Mouse (Mus musculus): ENCODE measurements around the gene Znrf4. TPM values are rescaled to one million over a fixed set of nuclear protein-coding genes. Genes with fewer than 3 reads are reported as not detected.
A peak's percentile ranks its signal among the peaks of the same experiment; 100 is the strongest.

Gene Znrf4
- polyA plus RNA-seq (2015; fragmentation: Nextera tagmentation; extraction: Ambion mirVana): 0.17 TPM in 1 of 2 replicates, not detected in the other

DNA sequence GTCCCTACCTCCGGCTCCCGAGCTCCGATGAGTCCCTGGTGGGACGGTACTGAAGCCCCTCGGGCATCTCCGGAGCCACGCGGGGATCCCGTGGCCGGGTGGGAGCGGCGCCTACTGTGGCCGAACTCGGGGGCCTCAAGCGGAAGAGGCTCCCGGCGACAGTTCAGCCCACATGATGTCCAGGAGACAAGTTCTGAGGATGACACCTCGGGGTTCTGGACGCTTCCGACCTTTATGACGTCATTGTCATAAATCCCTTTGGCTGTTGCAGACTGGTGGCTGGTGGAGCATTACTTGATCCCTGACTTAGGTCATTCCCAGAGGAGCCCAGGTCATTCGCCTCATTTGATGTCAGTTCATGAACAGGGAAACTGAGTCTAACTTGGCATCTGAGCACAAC is at the start of gene Znrf4:
TSS of gene Znrf4 (minus strand) at position 122 of the 400 bp plus-strand sequence.
- Histone ChIP-seq H3K9ac (replicated peaks) (peak within 1 kb of the TSS; percentile 46), H3K4me1 (replicated peaks) (peaks cover 50% of the 10 kb centered on the region)

GRCm38 (mm10) chr17:56561866-56562265 is 49.6 kb upstream of the Znrf4 start:
- ATAC-seq: no peak
- Histone ChIP-seq H3K4me1 (replicated peaks) (no peaks in the 10 kb centered on the region), H3K4me3 (replicated peaks) (no peak overlapping the region), H3K9ac (replicated peaks) (no peak overlapping the region), H3K4me2 (replicated peaks) (no peak overlapping the region), H3K9me3 (no peaks in the 10 kb centered on the region), H3K27ac (no peak overlapping the region), H3K36me3 (peaks cover 60% of the 10 kb centered on the region), H3K27me3 (no peaks in the 10 kb centered on the region)
- WGBS: 97% methylated on average over 2 of the region's 2 CpGs

More for the DNA sequence above, at the start of gene Znrf4:
- no peak for ATAC-seq
- H3K27me3 ChIP-seq: peaks cover 46% of the 10 kb centered on the region
- no peaks in the 10 kb centered on the region for H3K36me3 ChIP-seq
- peak within 1 kb of the TSS; percentile 32 for H3K4me3 ChIP-seq (replicated peaks)
- no peaks in the 10 kb centered on the region; the same call in 1 of the 2 replicates for H3K9me3 ChIP-seq
- peak within 1 kb of the TSS; percentile 45 for H3K4me2 ChIP-seq (replicated peaks)
- no peak within 1 kb of the TSS for H3K27ac ChIP-seq
- WGBS: 66% methylated on average over 22 of the region's 22 CpGs

DNA sequence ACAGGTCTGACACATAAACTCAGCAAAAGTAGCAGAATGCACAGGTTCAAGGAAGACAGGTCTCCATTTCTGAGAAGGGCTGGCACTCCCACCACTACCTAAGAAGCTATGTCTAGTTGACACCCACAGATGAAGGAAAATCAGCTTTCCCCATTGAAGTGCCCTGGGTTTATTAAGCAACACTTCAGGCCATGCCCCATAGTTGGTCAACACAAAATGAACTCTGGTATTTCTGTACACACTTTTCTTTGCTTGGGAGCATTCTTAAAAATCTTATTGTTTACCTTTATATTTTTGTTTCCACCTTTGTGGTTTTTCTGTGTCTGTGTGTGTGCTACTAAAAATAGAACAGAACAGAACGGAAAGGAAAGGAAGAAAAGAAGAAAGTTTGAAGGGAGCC is 47.9 kb upstream of the Znrf4 start:
- no peak for ATAC-seq
- H3K9ac ChIP-seq (replicated peaks): no peak overlapping the region
- no peak overlapping the region for H3K4me3 ChIP-seq (replicated peaks)
- no peaks in the 10 kb centered on the region for H3K4me1 ChIP-seq (replicated peaks)
- H3K9me3 ChIP-seq: no peaks in the 10 kb centered on the region
- 95% methylated on average over 1 of the region's 1 CpGs for WGBS
- no peak overlapping the region for H3K4me2 ChIP-seq (replicated peaks)
- no peak overlapping the region for H3K27ac ChIP-seq
- H3K27me3 ChIP-seq: no peaks in the 10 kb centered on the region
- peaks cover 43% of the 10 kb centered on the region for H3K36me3 ChIP-seq

DNA sequence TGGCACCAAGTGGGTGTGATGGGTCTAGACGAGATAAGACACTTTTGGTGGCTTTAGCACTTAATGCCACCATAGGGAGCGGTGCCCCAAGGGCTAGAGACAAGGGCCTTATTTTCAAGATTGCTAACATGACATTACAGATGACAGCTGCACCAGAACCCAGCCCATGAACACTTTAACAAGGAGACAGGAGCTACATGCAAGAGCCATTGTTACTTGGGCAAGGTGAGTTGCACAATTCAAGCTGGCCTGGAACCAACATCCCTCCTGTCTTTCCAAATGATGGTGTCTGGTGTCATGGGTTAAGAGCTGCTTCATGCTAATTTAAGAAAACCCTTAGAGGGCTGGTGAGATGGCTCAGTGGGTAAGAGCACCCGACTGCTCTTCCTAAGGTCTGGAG is 47.2 kb upstream of the Znrf4 start:
- H3K27ac ChIP-seq: 0 out of 2 replicates have a peak overlapping the region, but pooled peaks have one; percentile 6

GRCm38 (mm10) chr17:56558448-56558847 is 46.2 kb upstream of the Znrf4 start:
- Histone ChIP-seq H3K27ac (no peak overlapping the region), H3K9me3 (no peaks in the 10 kb centered on the region), H3K36me3 (peaks cover 26% of the 10 kb centered on the region), H3K4me3 (replicated peaks) (no peak overlapping the region), H3K9ac (replicated peaks) (no peak overlapping the region), H3K4me2 (replicated peaks) (no peak overlapping the region), H3K27me3 (no peaks in the 10 kb centered on the region), H3K4me1 (replicated peaks) (no peaks in the 10 kb centered on the region)
- WGBS: 18% methylated on average over 3 of the region's 3 CpGs
- ATAC-seq: peak; percentile 57

More for the DNA sequence above, 47.2 kb upstream of the Znrf4 start:
- no peak for ATAC-seq
- Histone ChIP-seq H3K4me2 (replicated peaks) (no peak overlapping the region), H3K27me3 (no peaks in the 10 kb centered on the region), H3K9ac (replicated peaks) (no peak overlapping the region), H3K9me3 (no peaks in the 10 kb centered on the region), H3K4me1 (replicated peaks) (no peaks in the 10 kb centered on the region), H3K4me3 (replicated peaks) (no peak overlapping the region), H3K36me3 (peaks cover 36% of the 10 kb centered on the region)
- 89% methylated on average over 3 of the region's 3 CpGs for WGBS

DNA sequence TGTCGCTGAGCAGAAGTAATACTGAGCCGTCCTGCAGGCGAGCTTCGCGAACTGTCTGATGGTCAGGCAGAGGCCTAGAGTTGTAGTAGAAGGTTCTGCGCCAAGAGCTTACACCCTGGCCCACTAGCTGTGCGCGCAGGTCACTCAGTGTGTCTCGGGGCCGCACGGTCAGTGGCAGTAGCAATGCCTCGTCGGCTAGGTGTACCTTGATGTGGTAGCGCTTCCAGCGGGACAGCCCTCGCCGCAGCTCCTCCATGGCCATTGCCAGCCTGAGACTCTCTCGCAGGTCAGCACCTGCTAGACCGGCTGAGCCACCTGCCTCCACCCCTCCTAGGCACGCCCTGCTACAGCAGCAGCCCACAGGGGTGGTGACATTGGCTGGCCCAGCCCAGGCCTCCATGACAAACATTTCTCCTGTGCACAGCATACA is 41.9 kb upstream of the Znrf4 start, which contains the start of gene Gm20219:
TSS of gene Gm20219 (minus strand) at position 266 of the 430 bp plus-strand sequence.
- H3K36me3 ChIP-seq: no peaks in the 10 kb centered on the region
- WGBS: 84% methylated on average over 20 of the region's 20 CpGs

GRCm38 (mm10) chr17:56552781-56553363 is 40.6 kb upstream of the Znrf4 start:
- Histone ChIP-seq H3K9ac (replicated peaks) (no peak overlapping the region), H3K9me3 (no peaks in the 10 kb centered on the region), H3K36me3 (no peaks in the 10 kb centered on the region), H3K4me2 (replicated peaks) (no peak overlapping the region), H3K4me1 (replicated peaks) (peaks cover 43% of the 10 kb centered on the region), H3K27ac (peak overlapping the region; percentile 87), H3K27me3 (no peaks in the 10 kb centered on the region), H3K4me3 (replicated peaks) (no peak overlapping the region)
- 51% methylated on average over 5 of the region's 5 CpGs for WGBS
- no peak; the same call in none of the 2 replicates for ATAC-seq

More for the DNA sequence above, 41.9 kb upstream of the Znrf4 start, which contains the start of gene Gm20219:
- Histone ChIP-seq H3K27me3 (no peaks in the 10 kb centered on the region), H3K4me2 (replicated peaks) (no peak within 1 kb of the TSS), H3K9me3 (no peaks in the 10 kb centered on the region), H3K27ac (peak within 1 kb of the TSS; percentile 87; the same call in 1 of the 2 replicates), H3K4me3 (replicated peaks) (no peak within 1 kb of the TSS), H3K9ac (replicated peaks) (no peak within 1 kb of the TSS), H3K4me1 (replicated peaks) (peaks cover 33% of the 10 kb centered on the region)
- no peak for ATAC-seq

GRCm38 (mm10) chr17:56551841-56552581 is 39.8 kb upstream of the Znrf4 start:
- H3K9me3 ChIP-seq: no peaks in the 10 kb centered on the region
- H3K27ac ChIP-seq: peak overlapping the region; percentile 87
- H3K27me3 ChIP-seq: no peaks in the 10 kb centered on the region
- H3K4me1 ChIP-seq (replicated peaks): peaks cover 50% of the 10 kb centered on the region
- WGBS: 21% methylated on average over 6 of the region's 6 CpGs
- H3K4me3 ChIP-seq (replicated peaks): no peak overlapping the region
- H3K36me3 ChIP-seq: no peaks in the 10 kb centered on the region
- no peak overlapping the region for H3K4me2 ChIP-seq (replicated peaks)
- H3K9ac ChIP-seq (replicated peaks): no peak overlapping the region
- peak; percentile 86 for ATAC-seq

- no peak overlapping the region for H3K9ac ChIP-seq (replicated peaks)
- H3K27ac ChIP-seq: peak overlapping the region; percentile 87
- no peaks in the 10 kb centered on the region for H3K36me3 ChIP-seq
- peaks cover 58% of the 10 kb centered on the region for H3K4me1 ChIP-seq (replicated peaks)
- H3K4me2 ChIP-seq (replicated peaks): no peak overlapping the region
- H3K9me3 ChIP-seq: no peaks in the 10 kb centered on the region
- no peak for ATAC-seq
- 82% methylated on average over 12 of the region's 12 CpGs for WGBS
- no peaks in the 10 kb centered on the region for H3K27me3 ChIP-seq
- H3K4me3 ChIP-seq (replicated peaks): no peak overlapping the region
These were observed 38.7 kb upstream of the Znrf4 start for GRCm38 (mm10) chr17:56550784-56551475.

DNA sequence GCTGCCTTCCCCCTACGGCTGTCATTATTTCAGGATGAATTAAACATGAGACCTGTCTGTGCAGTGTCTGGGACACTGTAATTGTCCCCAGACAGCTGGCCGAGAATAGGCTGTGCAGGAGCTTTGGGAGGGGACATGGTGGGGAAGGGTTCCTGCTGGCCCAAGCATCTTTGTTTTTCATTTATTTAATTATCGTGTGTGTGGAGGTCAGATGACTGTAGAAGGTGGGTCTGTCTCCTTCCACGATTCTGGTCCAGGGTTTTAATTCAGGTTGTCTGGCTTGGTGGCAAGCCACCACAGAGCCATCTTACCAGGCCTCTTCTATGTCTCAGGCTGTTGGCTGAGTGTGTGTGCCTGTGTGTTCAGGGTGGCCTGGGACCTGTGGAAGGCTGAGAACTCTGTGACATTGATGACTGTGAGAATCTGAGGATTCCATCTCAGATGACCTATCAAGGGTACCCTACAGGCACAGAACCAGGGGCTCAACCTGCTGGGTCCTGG is 36.4 kb upstream of the Znrf4 start:
- H3K36me3 ChIP-seq: no peaks in the 10 kb centered on the region
- H3K27me3 ChIP-seq: no peaks in the 10 kb centered on the region
- no peaks in the 10 kb centered on the region for H3K9me3 ChIP-seq
- no peak overlapping the region for H3K4me3 ChIP-seq (replicated peaks)
- H3K4me1 ChIP-seq (replicated peaks): peaks cover 63% of the 10 kb centered on the region
- no peak overlapping the region for H3K9ac ChIP-seq (replicated peaks)
- H3K4me2 ChIP-seq (replicated peaks): no peak overlapping the region
- 21% methylated on average over 4 of the region's 4 CpGs for WGBS
- peak overlapping the region; percentile 69 for H3K27ac ChIP-seq
- ATAC-seq: 0 out of 2 replicates have a peak, but pooled peaks have one; percentile 9

DNA sequence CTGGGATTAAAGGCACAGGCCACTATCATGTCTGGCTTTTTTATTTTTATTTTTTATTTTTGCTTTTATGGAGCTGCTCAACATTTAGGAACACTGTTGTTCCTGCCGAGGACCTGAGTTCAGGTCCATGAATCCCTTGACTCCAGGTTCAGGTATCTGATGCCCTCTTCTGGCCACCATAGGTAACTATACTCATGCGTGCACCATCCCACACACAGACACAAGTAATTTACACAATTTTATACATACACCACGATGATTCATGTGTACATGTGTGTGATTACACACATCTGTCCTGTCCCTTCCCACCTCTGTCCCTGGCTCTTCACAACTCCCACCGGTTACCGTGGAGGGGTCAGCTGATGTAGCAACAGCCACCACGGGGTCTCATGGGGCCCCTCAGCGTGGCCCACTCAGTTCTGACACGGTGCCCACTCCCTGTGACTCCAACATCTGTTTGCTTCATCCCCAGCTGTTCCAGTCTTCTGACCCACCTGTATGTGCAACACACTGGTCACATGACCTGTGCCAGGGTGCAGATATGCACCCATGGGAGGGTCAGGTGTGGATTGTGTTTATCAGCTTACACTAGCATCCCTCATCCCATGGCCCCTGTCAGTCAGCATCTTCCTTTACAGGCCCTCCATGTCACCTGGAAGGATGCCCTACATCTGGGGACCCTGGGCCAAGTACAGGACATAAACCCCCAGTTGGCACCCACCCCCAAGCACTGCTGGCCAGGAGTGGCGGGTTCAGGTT is 35.8 kb upstream of the Znrf4 start:
- Histone ChIP-seq H3K27ac (peak overlapping the region; percentile 70), H3K9me3 (no peaks in the 10 kb centered on the region), H3K4me3 (replicated peaks) (no peak overlapping the region), H3K36me3 (no peaks in the 10 kb centered on the region), H3K4me1 (replicated peaks) (peaks cover 65% of the 10 kb centered on the region), H3K4me2 (replicated peaks) (no peak overlapping the region), H3K27me3 (no peaks in the 10 kb centered on the region), H3K9ac (replicated peaks) (no peak overlapping the region)
- WGBS: 64% methylated on average over 9 of the region's 9 CpGs
- no peak for ATAC-seq

All from midbrain, embryonic 13.5 days (tissue).